Mouse (Mus musculus): ENCODE measurements around the gene Pttg1ip. TPM values are rescaled to one million over a fixed set of nuclear protein-coding genes. Genes with fewer than 3 reads are reported as not detected.

Pttg1ip gene
- polyA plus RNA-seq, 1 experiment from 2014 or later = 71.8 TPM

GRCm38 (mm10) chr10:77622055-77622988 is 40.8 kb downstream of the Pttg1ip start, which contains the start of gene Ube2g2:
TSS of gene Ube2g2 (plus strand) at chr10:77622275.
- DNase-seq = peak; percentile 97
- peaks cover 14% of the 10 kb centered on the region for H3K36me3 ChIP-seq (ENCODE audit: control insufficient read depth, insufficient read depth, low read length)
- peaks cover 18% of the 10 kb centered on the region for H3K4me1 ChIP-seq (ENCODE audit: control insufficient read depth, insufficient read depth, low read length)
- under 1% methylated on average over 96 of the region's 96 CpGs for WGBS
- H3K27ac ChIP-seq (replicated peaks; ENCODE audit: low read depth, low read length) = peak within 1 kb of the TSS; percentile 91
- H3K4me2 ChIP-seq (ENCODE audit: low read length) = peak within 1 kb of the TSS; percentile 57
- peak; percentile 93 for ATAC-seq (ENCODE audit: low FRiP score, low TSS enrichment)
- no peaks in the 10 kb centered on the region for H3K27me3 ChIP-seq (ENCODE audit: control insufficient read depth, insufficient read depth, low read length)
- peak within 1 kb of the TSS; percentile 93 for H3K9ac ChIP-seq (replicated peaks; ENCODE audit: low read length)
- peak within 1 kb of the TSS; percentile 96 for H3K4me3 ChIP-seq (replicated peaks; ENCODE audit: low read depth, low read length)
- H3K9me3 ChIP-seq (ENCODE audit: control insufficient read depth, low read length) = no peaks in the 10 kb centered on the region

- no peak overlapping the region for H3K27ac ChIP-seq (replicated peaks; ENCODE audit: low read depth, low read length)
Measured at GRCm38 (mm10) chr10:77623069-77623492, 41.6 kb downstream of the Pttg1ip start.

GRCm38 (mm10) chr10:77623639-77624400 is 42.3 kb downstream of the Pttg1ip start:
- H3K4me3 ChIP-seq (replicated peaks; ENCODE audit: low read depth, low read length) = peak overlapping the region; percentile 96; the same call in 1 of the 2 replicates
- no peaks in the 10 kb centered on the region for H3K27me3 ChIP-seq (ENCODE audit: control insufficient read depth, insufficient read depth, low read length)
- H3K36me3 ChIP-seq (ENCODE audit: control insufficient read depth, insufficient read depth, low read length) = peaks cover 4% of the 10 kb centered on the region; the same call in 1 of the 2 replicates
- DNase-seq (no peak), ATAC-seq (ENCODE audit: low FRiP score, low TSS enrichment) (no peak)
- WGBS = 93% methylated on average over 10 of the region's 10 CpGs
- peak overlapping the region; percentile 93; the same call in 1 of the 2 replicates for H3K9ac ChIP-seq (replicated peaks; ENCODE audit: low read length)
- H3K4me2 ChIP-seq (ENCODE audit: low read length) = peak overlapping the region; percentile 57
- H3K27ac ChIP-seq (replicated peaks; ENCODE audit: low read depth, low read length) = no peak overlapping the region
- peaks cover 18% of the 10 kb centered on the region for H3K4me1 ChIP-seq (ENCODE audit: control insufficient read depth, insufficient read depth, low read length)
- no peaks in the 10 kb centered on the region for H3K9me3 ChIP-seq (ENCODE audit: control insufficient read depth, low read length)

More at GRCm38 (mm10) chr10:77623069-77623492, 41.6 kb downstream of the Pttg1ip start:
- Histone ChIP-seq H3K9ac (replicated peaks; ENCODE audit: low read length) (peak overlapping the region; percentile 93), H3K4me2 (ENCODE audit: low read length) (peak overlapping the region; percentile 57), H3K4me1 (ENCODE audit: control insufficient read depth, insufficient read depth, low read length) (peaks cover 18% of the 10 kb centered on the region), H3K9me3 (ENCODE audit: control insufficient read depth, low read length) (no peaks in the 10 kb centered on the region), H3K36me3 (ENCODE audit: control insufficient read depth, insufficient read depth, low read length) (peaks cover 7% of the 10 kb centered on the region), H3K4me3 (replicated peaks; ENCODE audit: low read depth, low read length) (peak overlapping the region; percentile 96), H3K27me3 (ENCODE audit: control insufficient read depth, insufficient read depth, low read length) (no peaks in the 10 kb centered on the region)
- DNase-seq = peak; percentile 45
- ATAC-seq (ENCODE audit: low FRiP score, low TSS enrichment) = no peak
- 10% methylated on average over 8 of the region's 8 CpGs for WGBS

- no peak overlapping the region for H3K4me2 ChIP-seq (ENCODE audit: low read length)
Measured at GRCm38 (mm10) chr10:77624570-77624995, 43.1 kb downstream of the Pttg1ip start.

GRCm38 (mm10) chr10:77626036-77626435 is 44.5 kb downstream of the Pttg1ip start:
- H3K27ac ChIP-seq (replicated peaks; ENCODE audit: low read depth, low read length) = no peak overlapping the region
- no peak overlapping the region for H3K4me2 ChIP-seq (ENCODE audit: low read length)
- no peak overlapping the region for H3K4me3 ChIP-seq (replicated peaks; ENCODE audit: low read depth, low read length)
- H3K9ac ChIP-seq (replicated peaks; ENCODE audit: low read length) = no peak overlapping the region
- no peaks in the 10 kb centered on the region for H3K27me3 ChIP-seq (ENCODE audit: control insufficient read depth, insufficient read depth, low read length)
- no peak for ATAC-seq (ENCODE audit: low FRiP score, low TSS enrichment)
- DNase-seq = no peak
- peaks cover 18% of the 10 kb centered on the region for H3K4me1 ChIP-seq (ENCODE audit: control insufficient read depth, insufficient read depth, low read length)
- peaks cover 4% of the 10 kb centered on the region; the same call in 1 of the 2 replicates for H3K36me3 ChIP-seq (ENCODE audit: control insufficient read depth, insufficient read depth, low read length)
- no peaks in the 10 kb centered on the region for H3K9me3 ChIP-seq (ENCODE audit: control insufficient read depth, low read length)
- 86% methylated on average over 7 of the region's 7 CpGs for whole genome bisulfite sequencing

More at GRCm38 (mm10) chr10:77624570-77624995, 43.1 kb downstream of the Pttg1ip start:
- Histone ChIP-seq H3K4me3 (replicated peaks; ENCODE audit: low read depth, low read length) (no peak overlapping the region), H3K9ac (replicated peaks; ENCODE audit: low read length) (no peak overlapping the region), H3K9me3 (ENCODE audit: control insufficient read depth, low read length) (no peaks in the 10 kb centered on the region), H3K4me1 (ENCODE audit: control insufficient read depth, insufficient read depth, low read length) (peaks cover 18% of the 10 kb centered on the region), H3K27ac (replicated peaks; ENCODE audit: low read depth, low read length) (no peak overlapping the region), H3K27me3 (ENCODE audit: control insufficient read depth, insufficient read depth, low read length) (no peaks in the 10 kb centered on the region), H3K36me3 (ENCODE audit: control insufficient read depth, insufficient read depth, low read length) (0 out of 2 replicates have a peak, but pooled peaks cover 4% of the 10 kb centered on the region)
- DNase-seq = no peak
- WGBS = 80% methylated on average over 7 of the region's 7 CpGs
- ATAC-seq (ENCODE audit: low FRiP score, low TSS enrichment) = no peak

GRCm38 (mm10) chr10:77626591-77626990 is 45.1 kb downstream of the Pttg1ip start:
- peaks cover 16% of the 10 kb centered on the region for H3K4me1 ChIP-seq (ENCODE audit: control insufficient read depth, insufficient read depth, low read length)
- H3K4me3 ChIP-seq (replicated peaks; ENCODE audit: low read depth, low read length) = no peak overlapping the region
- WGBS = 85% methylated on average over 7 of the region's 7 CpGs

GRCm38 (mm10) chr10:77627497-77627896 is 46.0 kb downstream of the Pttg1ip start:
- 33% methylated on average over 2 of the region's 2 CpGs for WGBS
- Histone ChIP-seq H3K4me1 (ENCODE audit: control insufficient read depth, insufficient read depth, low read length) (peaks cover 16% of the 10 kb centered on the region), H3K36me3 (ENCODE audit: control insufficient read depth, insufficient read depth, low read length) (peaks cover 15% of the 10 kb centered on the region), H3K9ac (replicated peaks; ENCODE audit: low read length) (no peak overlapping the region; the same call in 1 of the 2 replicates), H3K27me3 (ENCODE audit: control insufficient read depth, insufficient read depth, low read length) (no peaks in the 10 kb centered on the region), H3K9me3 (ENCODE audit: control insufficient read depth, low read length) (no peaks in the 10 kb centered on the region), H3K4me2 (ENCODE audit: low read length) (no peak overlapping the region), H3K4me3 (replicated peaks; ENCODE audit: low read depth, low read length) (no peak overlapping the region), H3K27ac (replicated peaks; ENCODE audit: low read depth, low read length) (no peak overlapping the region)
- peak; percentile 82 for ATAC-seq (ENCODE audit: low FRiP score, low TSS enrichment)
- peak; percentile 89 for DNase-seq

More at GRCm38 (mm10) chr10:77626591-77626990, 45.1 kb downstream of the Pttg1ip start:
- no peak for ATAC-seq (ENCODE audit: low FRiP score, low TSS enrichment)
- Histone ChIP-seq H3K27ac (replicated peaks; ENCODE audit: low read depth, low read length) (no peak overlapping the region), H3K27me3 (ENCODE audit: control insufficient read depth, insufficient read depth, low read length) (no peaks in the 10 kb centered on the region), H3K9me3 (ENCODE audit: control insufficient read depth, low read length) (no peaks in the 10 kb centered on the region), H3K9ac (replicated peaks; ENCODE audit: low read length) (no peak overlapping the region), H3K4me2 (ENCODE audit: low read length) (no peak overlapping the region), H3K36me3 (ENCODE audit: control insufficient read depth, insufficient read depth, low read length) (peaks cover 10% of the 10 kb centered on the region)
- DNase-seq = no peak

- peaks cover 23% of the 10 kb centered on the region for H3K36me3 ChIP-seq (ENCODE audit: control insufficient read depth, insufficient read depth, low read length)
- H3K27me3 ChIP-seq (ENCODE audit: control insufficient read depth, insufficient read depth, low read length) = no peaks in the 10 kb centered on the region
- WGBS = 88% methylated on average over 3 of the region's 3 CpGs
- peaks cover 3% of the 10 kb centered on the region; the same call in 1 of the 2 replicates for H3K4me1 ChIP-seq (ENCODE audit: control insufficient read depth, insufficient read depth, low read length)
- no peak overlapping the region for H3K27ac ChIP-seq (replicated peaks; ENCODE audit: low read depth, low read length)
- H3K4me3 ChIP-seq (replicated peaks; ENCODE audit: low read depth, low read length) = no peak overlapping the region
- no peak overlapping the region for H3K4me2 ChIP-seq (ENCODE audit: low read length)
- ATAC-seq (ENCODE audit: low FRiP score, low TSS enrichment) (no peak), DNase-seq (no peak)
- H3K9me3 ChIP-seq (ENCODE audit: control insufficient read depth, low read length) = no peaks in the 10 kb centered on the region
- H3K9ac ChIP-seq (replicated peaks; ENCODE audit: low read length) = no peak overlapping the region
Measured at GRCm38 (mm10) chr10:77629163-77629562, 47.6 kb downstream of the Pttg1ip start.

Data from midbrain, embryonic 14.5 days (tissue).